Mouse (Mus musculus) olfactory bulb, adult 2 months (tissue): ENCODE data around the gene Zfp704. TPM values are rescaled to one million over a fixed set of nuclear protein-coding genes. Genes with fewer than 3 reads are reported as not detected.

Source experiments
- H3K27ac ChIP-seq: fragments of 200-500 bp; 2 replicates; pipeline ENCODE4 v1.5.1; 2012; ENCODE audit warnings: low read depth, low read length; ENCODE audit not compliant: insufficient read depth
- H3K4me1 ChIP-seq: fragments of 200-500 bp; 2 replicates; pipeline ENCODE4 v1.6.1; 2012; ENCODE audit warnings: low read length; ENCODE audit not compliant: control insufficient read depth, insufficient read depth
- H3K4me3 ChIP-seq: fragments of 200-500 bp; 2 replicates; pipeline ENCODE4 v1.5.1; 2012; ENCODE audit warnings: mild to moderate bottlenecking, low read depth, low read length, moderate library complexity; ENCODE audit not compliant: insufficient read depth
- CTCF ChIP-seq: fragments of 200-500 bp; IDR thresholded peaks from 2 replicates; pipeline ENCODE4 v1.5.1; 2012; ENCODE audit warnings: low read depth, mild to moderate bottlenecking, low read length, moderate library complexity; ENCODE audit not compliant: insufficient read depth
- POLR2A ChIP-seq: fragments of 200-500 bp; IDR thresholded peaks from 2 replicates; pipeline ENCODE4 v1.6.1; 2012; ENCODE audit warnings: mild to moderate bottlenecking, low read depth, low read length, moderate library complexity; ENCODE audit not compliant: insufficient read depth
- WGBS: fragments of 180-500 bp; shearing (Covaris S2); methylation state at CpG from one replicate; pipeline ENCODE4 v1.1.7; 2018; 5-methylcytosine and 5-hydroxymethylcytosine counted together
- polyA plus RNA-seq: library from polyadenylated mRNA; stranded (reverse); fragments of >200 nt; gene quantifications from 2 replicates; pipeline ENCODE4 v1.2.4, GENCODE M21; 2012; ENCODE audit warnings: low replicate concordance; ENCODE audit not compliant: missing spikeins, insufficient read depth, insufficient read length

The Zfp704 gene
- polyA plus RNA-seq, 1 experiment = not detected

- Histone ChIP-seq H3K27ac (no peak overlapping the region), H3K4me1 (no peaks in the 10 kb centered on the region), H3K4me3 (no peak overlapping the region)
- WGBS = 96% methylated on average over 5 of the region's 5 CpGs
- TF ChIP-seq CTCF (no peak), POLR2A (no peak)
Measured at GRCm38 (mm10) chr3:9475501-9475900, 134.4 kb downstream of the Zfp704 start.

DNA sequence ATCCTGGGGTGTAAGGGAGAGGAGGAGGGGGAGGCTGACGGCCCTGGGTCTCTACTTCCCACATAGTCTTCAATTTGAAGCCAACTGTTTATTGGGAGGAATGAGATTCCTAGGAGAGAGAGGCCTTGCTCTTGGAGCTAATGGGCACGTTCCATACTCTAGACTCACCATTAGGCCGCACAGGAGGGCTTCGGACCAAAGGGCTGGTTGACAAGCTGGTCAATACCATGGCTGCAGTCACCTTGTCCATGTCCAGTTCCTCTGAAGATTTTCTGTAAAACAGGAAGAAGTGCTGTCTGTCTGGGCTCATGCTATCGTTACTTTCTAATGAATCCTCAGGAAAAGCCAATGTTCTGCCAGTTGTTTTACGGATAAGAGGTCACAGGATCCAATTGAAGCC lies 135.6 kb downstream of the Zfp704 start:
- no peak overlapping the region for H3K27ac ChIP-seq
- no peaks in the 10 kb centered on the region for H3K4me1 ChIP-seq
- no peak for TF ChIP-seq POLR2A
- no peak for TF ChIP-seq CTCF
- H3K4me3 ChIP-seq = no peak overlapping the region
- 93% methylated on average over 6 of the region's 6 CpGs for WGBS

DNA sequence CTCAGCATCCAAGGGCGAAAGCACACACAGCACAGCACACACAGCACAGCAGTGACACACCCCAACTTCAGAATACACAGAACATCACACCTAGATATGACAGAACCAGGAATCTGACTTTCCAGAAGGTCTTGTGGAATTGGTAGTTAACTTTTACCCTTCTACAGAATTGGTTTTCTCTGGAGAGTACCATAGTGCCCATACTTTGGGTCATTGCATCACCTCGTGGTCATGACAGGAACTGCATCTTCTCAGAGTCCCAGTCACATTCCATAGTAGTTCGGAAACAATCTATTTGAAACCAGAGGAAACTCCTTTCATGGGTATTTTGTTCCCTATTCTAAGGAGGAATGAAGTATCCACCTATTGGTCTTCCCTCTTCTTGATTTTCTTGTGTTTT lies 143.6 kb downstream of the Zfp704 start:
- TF ChIP-seq POLR2A (no peak), CTCF (no peak)
- no peak overlapping the region for H3K27ac ChIP-seq
- WGBS = 38% methylated on average over 3 of the region's 3 CpGs
- H3K4me1 ChIP-seq = peaks cover 5% of the 10 kb centered on the region; the same call in 1 of the 2 replicates
- H3K4me3 ChIP-seq = no peak overlapping the region

DNA sequence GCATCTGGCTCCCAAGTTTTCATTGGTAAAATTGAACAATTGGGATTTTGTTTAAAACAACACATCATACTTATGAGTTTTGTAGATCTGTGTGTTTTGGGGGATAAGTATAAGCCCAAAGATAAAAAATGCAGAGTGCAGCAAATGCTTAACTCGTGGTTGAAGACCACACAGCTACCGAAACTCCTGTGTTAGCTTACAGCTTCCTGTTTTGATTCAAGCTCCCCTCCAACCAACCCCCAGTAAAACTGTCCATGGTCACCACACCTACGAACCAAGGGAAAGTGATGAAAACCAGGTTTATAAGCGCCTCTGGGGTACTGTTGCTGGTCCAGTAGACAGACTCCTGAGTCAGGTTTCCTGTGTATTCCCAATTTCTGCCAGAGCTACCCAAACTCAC lies 144.2 kb downstream of the Zfp704 start:
- 90% methylated on average over 4 of the region's 4 CpGs for WGBS
- TF ChIP-seq POLR2A (no peak), CTCF (no peak)
- Histone ChIP-seq H3K4me1 (peaks cover 5% of the 10 kb centered on the region; the same call in 1 of the 2 replicates), H3K4me3 (no peak overlapping the region), H3K27ac (no peak overlapping the region)

DNA sequence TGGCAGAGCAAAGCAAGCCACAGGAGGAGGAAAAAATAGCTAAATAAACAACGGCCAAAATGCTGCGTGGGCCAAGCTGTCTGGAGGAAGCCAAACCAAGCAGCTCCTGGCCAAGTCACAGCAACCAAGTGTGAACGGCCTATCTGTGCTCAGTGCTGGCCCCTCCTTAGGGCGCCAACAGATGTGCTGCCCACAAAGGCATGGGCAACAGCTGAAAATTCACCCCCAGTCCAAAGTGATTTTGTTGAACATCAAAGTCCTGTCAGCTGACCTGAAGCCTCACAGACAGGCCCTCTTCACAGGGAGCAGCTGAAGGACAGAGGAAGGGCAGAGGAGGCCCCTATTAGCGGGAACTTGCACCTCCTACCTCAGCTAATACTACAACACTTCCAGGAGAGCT lies 148.2 kb downstream of the Zfp704 start:
- no peak for TF ChIP-seq POLR2A
- TF ChIP-seq CTCF = no peak
- 67% methylated on average over 5 of the region's 5 CpGs for WGBS
- no peak overlapping the region for H3K27ac ChIP-seq
- H3K4me3 ChIP-seq = no peak overlapping the region
- H3K4me1 ChIP-seq = peaks cover 5% of the 10 kb centered on the region; the same call in 1 of the 2 replicates

DNA sequence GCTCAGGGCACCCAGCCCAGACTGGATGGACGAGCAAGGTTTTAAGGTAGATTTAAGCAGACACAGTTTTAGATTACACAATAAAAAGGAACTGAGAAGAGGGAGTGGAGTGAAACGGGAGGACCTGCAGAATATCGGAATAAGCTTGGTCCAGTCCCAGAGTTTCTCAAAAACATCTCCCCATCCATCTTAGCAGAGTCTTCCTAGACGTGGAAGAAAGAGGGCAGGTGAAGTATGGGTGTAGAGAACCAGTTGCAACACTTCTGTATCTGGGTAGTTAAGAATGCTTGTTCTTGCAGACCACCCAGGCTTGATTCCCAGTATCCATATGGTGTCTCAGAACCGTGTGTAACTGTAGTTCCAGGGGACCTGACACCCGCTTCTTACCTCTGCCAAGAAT lies 149.6 kb downstream of the Zfp704 start:
- Histone ChIP-seq H3K4me1 (peaks cover 5% of the 10 kb centered on the region; the same call in 1 of the 2 replicates), H3K4me3 (no peak overlapping the region), H3K27ac (no peak overlapping the region)
- 94% methylated on average over 6 of the region's 6 CpGs for WGBS
- TF ChIP-seq POLR2A (no peak), CTCF (no peak)

- Histone ChIP-seq H3K27ac (no peak overlapping the region), H3K4me1 (peaks cover 2% of the 10 kb centered on the region; the same call in 1 of the 2 replicates), H3K4me3 (no peak overlapping the region)
- TF ChIP-seq CTCF (no peak), POLR2A (no peak)
- WGBS = 83% methylated on average over 10 of the region's 10 CpGs
Measured at GRCm38 (mm10) chr3:9456380-9456890, 153.4 kb downstream of the Zfp704 start.

DNA sequence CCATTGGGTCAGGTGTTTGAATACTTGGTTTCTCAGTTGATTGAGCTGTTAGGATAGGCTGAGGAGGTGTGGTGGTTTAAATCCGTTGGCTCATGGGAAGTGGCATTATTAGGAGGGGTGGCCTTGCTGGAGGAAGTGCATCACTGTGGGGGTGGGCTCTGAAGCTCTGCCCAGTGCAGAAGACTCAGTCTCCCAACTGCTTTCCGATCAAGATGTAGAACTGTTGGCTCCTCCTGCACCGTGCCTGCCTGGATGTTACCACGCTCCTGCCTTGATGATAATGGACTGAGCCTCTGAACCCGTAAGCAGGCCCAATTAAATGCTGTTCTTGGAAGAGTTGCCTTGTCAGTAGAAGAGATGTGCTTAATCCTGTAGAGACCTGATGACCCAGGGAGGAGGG lies 154.5 kb downstream of the Zfp704 start:
- Histone ChIP-seq H3K4me1 (no peaks in the 10 kb centered on the region), H3K4me3 (no peak overlapping the region), H3K27ac (no peak overlapping the region)
- TF ChIP-seq POLR2A = no peak
- TF ChIP-seq CTCF = no peak
- 92% methylated on average over 5 of the region's 5 CpGs for WGBS

DNA sequence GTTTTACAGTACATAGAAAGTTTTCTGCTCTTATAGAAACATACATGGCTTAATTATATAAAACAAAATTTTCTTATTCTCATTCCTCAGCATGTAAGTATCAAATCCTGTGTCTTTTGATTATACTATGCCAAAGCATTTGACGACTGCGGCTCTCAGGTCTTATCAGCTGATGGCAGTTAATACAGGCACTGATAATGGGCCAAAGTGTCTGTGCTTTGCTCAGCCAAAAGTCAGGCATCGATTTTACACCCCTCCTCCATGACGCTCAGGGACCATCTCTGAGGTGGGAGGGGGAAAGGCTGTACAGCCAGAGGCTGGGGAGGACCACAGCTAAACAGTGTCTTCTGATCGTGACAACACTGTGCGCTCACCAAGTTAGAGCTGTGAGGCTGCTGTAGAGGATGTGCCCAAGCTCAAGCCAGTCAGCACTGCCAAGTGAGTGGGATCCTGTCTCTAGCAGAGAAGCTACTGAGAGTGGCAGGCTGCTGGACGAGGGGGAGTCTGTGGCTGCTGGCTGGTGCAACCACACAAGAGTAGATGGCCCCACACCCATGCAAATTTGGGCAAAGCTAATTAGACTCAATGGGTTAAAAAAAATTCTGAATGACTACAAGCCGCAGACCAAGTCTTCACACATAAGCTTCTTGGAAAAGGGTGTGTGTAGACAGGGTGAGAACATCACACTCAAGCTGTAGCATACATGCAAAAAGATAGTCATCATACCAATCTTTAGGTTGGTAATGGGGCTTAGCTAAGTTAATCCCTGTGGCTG lies 155.1 kb downstream of the Zfp704 start:
- no peak for TF ChIP-seq POLR2A
- no peak overlapping the region for H3K27ac ChIP-seq
- 88% methylated on average over 8 of the region's 8 CpGs for WGBS
- H3K4me1 ChIP-seq = no peaks in the 10 kb centered on the region
- no peak overlapping the region for H3K4me3 ChIP-seq

DNA sequence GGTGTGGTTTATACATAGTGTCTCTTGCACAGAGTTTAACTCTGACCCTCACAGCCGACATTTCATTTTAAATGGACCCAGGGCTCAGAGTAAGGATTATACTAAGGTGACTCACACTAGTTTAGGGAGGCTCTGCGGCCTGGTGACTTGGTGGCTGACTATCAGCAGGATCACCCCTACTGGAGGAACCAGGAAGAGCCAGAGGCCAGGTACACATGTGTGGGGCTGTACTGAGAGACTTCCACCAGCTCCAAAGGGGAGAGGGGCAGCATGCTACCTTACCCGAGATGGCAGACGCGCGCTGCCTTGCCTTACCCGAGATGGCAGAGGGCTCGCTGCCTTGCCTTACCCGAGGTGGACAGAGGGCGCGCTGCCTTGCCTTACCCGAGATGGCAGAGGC lies 159.4 kb downstream of the Zfp704 start:
- Histone ChIP-seq H3K4me1 (no peaks in the 10 kb centered on the region), H3K4me3 (no peak overlapping the region), H3K27ac (no peak overlapping the region)
- WGBS = 95% methylated on average over 12 of the region's 12 CpGs
- TF ChIP-seq CTCF (no peak), POLR2A (no peak)
